Mouse (Mus musculus) urinary bladder, postnatal 36 days (tissue): ENCODE measurements around the gene Trim38.

Experiments
- DNase-seq, 2 experiments: peaks; one replicate each; pipeline ENCODE4 v3.0.0; 2022; ENCODE audit warnings: low spot score in 2 of 2, mixed read lengths in 1 of 2

Trim38 gene

DNA sequence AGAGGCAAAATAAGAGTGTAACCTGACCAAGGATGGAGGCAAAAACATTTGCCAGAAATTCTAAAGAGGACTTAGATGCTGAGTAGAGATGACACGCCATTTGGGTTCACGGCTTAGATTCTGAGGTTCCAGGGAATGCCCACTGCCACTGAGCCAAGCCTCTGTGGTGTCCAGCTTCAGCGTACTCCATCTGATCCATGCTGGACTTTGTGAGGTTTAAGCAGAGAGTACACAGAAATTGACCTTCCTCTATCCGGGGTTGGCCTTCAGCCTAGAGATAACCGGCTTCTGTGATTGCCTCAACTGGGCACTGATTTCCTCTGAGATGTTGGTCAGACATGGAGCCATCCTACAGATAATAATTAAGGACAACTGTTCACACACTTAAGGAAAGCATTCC, 66.9 kb downstream of the Trim38 start:
- DNase-seq = no peak

DNA sequence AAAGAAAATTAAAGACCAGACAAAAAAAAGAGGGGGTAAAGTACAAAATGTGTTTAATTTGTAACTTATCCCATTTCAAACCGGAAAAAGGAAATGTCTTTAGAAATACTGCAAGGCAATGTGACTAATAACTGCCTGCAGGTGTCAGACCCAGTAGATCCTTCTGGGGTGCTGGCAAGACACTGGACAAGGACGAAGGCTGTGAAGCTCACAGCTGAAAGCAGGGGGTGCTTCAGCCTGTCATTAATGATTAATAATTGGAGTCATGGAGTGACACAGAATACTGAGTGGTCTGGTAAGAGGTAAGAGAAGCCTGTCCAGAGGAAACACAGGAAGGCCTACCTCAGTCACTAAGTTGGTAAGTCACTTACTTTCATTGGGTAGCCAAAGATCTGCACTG, 69.6 kb downstream of the Trim38 start, which contains the start of gene Slc17a3:
Slc17a3 (plus strand) TSS at position 127 of the 400 bp plus-strand sequence.
- no peak for DNase-seq
